18 mouse cellular contexts compared by ENCODE assay signal in genomic region chr8:122142428-122142827, GRCm38 (mm10).
"Had no signal": no experiment of that assay in that cellular context is flagged by ENCODE, and none has a peak within 500 bp of the region (broad histone marks: within the 10 kb centered on the region; RNA-seq: fewer than 3 reads in every experiment).

No protein-coding gene starts in this region.

- H3K9me3 ChIP-seq: midbrain, embryonic 10.5 days; midbrain, embryonic 12.5 days; neural tube, embryonic 13.5 days; neural tube, embryonic 15.5 days had no signal

- H3K27me3 ChIP-seq: midbrain, embryonic 12.5 days; neural tube, embryonic 13.5 days; neural tube, embryonic 15.5 days had no signal

- H3K4me2 ChIP-seq: lung, embryonic 14.5 days; midbrain, embryonic 12.5 days; neural tube, embryonic 13.5 days; neural tube, embryonic 15.5 days had no signal

- ATAC-seq: midbrain, embryonic 16.5 days had no signal

- H3K9ac ChIP-seq: lung, embryonic 14.5 days; midbrain, embryonic 12.5 days; neural tube, embryonic 13.5 days; neural tube, embryonic 15.5 days had no signal

- H3K27ac ChIP-seq: midbrain, embryonic 10.5 days; midbrain, embryonic 12.5 days; neural tube, embryonic 13.5 days; neural tube, embryonic 15.5 days had no signal

- H3K4me3 ChIP-seq: midbrain, embryonic 10.5 days; midbrain, embryonic 12.5 days; myocyte; neural tube, embryonic 13.5 days; neural tube, embryonic 15.5 days had no signal

- H3K36me3 ChIP-seq: midbrain, embryonic 10.5 days; midbrain, embryonic 12.5 days; neural tube, embryonic 13.5 days; neural tube, embryonic 15.5 days had no signal

- H3K4me1 ChIP-seq: neural tube, embryonic 13.5 days; neural tube, embryonic 15.5 days had no signal

- DNase-seq: lung, embryonic 14.5 days; lung, postnatal 10 days; lung, postnatal 4 days; midbrain, embryonic 14.5 days; retina, postnatal 1 day; right cerebral cortex, adult 18-20 months; right cerebral cortex, postnatal 25 days; right cerebral cortex, postnatal 4 days; spleen, adult 18-20 months; thymus, adult 18-20 months; thymus, postnatal 14 days; thymus, postnatal 36 days had no signal
